Mouse (Mus musculus) intestine, embryonic 14.5 days (tissue): Measurements from ENCODE around the gene Krit1. TPM values are rescaled to one million over a fixed set of nuclear protein-coding genes. Genes with fewer than 3 reads are reported as not detected.
"Not testable (repeated sequence)": the region's sequence is repeated elsewhere in the genome, so short reads cannot be mapped to it uniquely, and the experiment has no call there.

Source experiments
- ATAC-seq: fragments of 200-750 bp; cut with Nextera tagmentation; replicated peaks from 2 replicates; pipeline ENCODE4 v1.8.0; 2017; ENCODE audit warnings: low read depth, moderate number of reproducible peaks, moderate TSS enrichment, moderate library complexity; ENCODE audit not compliant: low FRiP score, low TSS enrichment
- DNase-seq: peaks from one replicate; pipeline ENCODE4 v3.0.0-alpha.2; 2018; ENCODE audit warnings: low spot score
- H3K27ac ChIP-seq: fragments of 300-500 bp; sonication (generic); 2 replicates; pipeline ENCODE4 v1.5.1; 2014; ENCODE audit warnings: low read depth, mild to moderate bottlenecking, control low read depth
- H3K27me3 ChIP-seq: fragments of 300-500 bp; sonication (generic); replicated peaks from 2 replicates; pipeline ENCODE4 v1.6.1; 2014; ENCODE audit warnings: low read length, control low read depth; ENCODE audit not compliant: control insufficient read depth, insufficient read depth
- H3K36me3 ChIP-seq: fragments of 300-500 bp; sonication (generic); 2 replicates; pipeline ENCODE4 v1.6.1; 2014; ENCODE audit warnings: low read length, control low read depth; ENCODE audit not compliant: control insufficient read depth, insufficient read depth
- H3K4me1 ChIP-seq: fragments of 300-500 bp; sonication (generic); replicated peaks from 2 replicates; pipeline ENCODE4 v1.6.1; 2014; ENCODE audit warnings: low read length, control low read depth, mixed read lengths; ENCODE audit not compliant: control insufficient read depth, insufficient read depth
- H3K4me2 ChIP-seq: fragments of 300-500 bp; sonication (generic); 2 replicates; pipeline ENCODE4 v1.6.1; 2014; ENCODE audit warnings: low read length
- H3K4me3 ChIP-seq: fragments of 300-500 bp; sonication (generic); 2 replicates; pipeline ENCODE4 v1.5.1; 2014; ENCODE audit warnings: low read depth, low read length, control low read depth, mixed read lengths
- H3K9ac ChIP-seq: fragments of 300-500 bp; sonication (generic); 2 replicates; pipeline ENCODE4 v1.6.1; 2014; ENCODE audit warnings: mild to moderate bottlenecking, low read length
- H3K9me3 ChIP-seq: fragments of 300-500 bp; sonication (generic); 2 replicates; pipeline ENCODE4 v1.6.1; 2016; ENCODE audit warnings: low read length, control low read depth; ENCODE audit not compliant: control insufficient read depth
- WGBS: fragments of 180-500 bp; shearing (Covaris S2); extraction: QIAGEN DNeasy Blood & Tissue Kit; methylation state at CpG from one replicate; pipeline ENCODE4 v1.1.7; 2014; 5-methylcytosine and 5-hydroxymethylcytosine counted together
- polyA plus RNA-seq: library from polyadenylated mRNA; unstranded; fragments of >200 nt; fragmentation: Nextera tagmentation; extraction: Ambion mirVana; gene quantifications from 2 replicates; pipeline ENCODE4 v1.2.1, GENCODE M21; 2014

Gene Krit1
- polyA plus RNA-seq, 1 experiment from 2014 or later: 37.9 TPM

DNA sequence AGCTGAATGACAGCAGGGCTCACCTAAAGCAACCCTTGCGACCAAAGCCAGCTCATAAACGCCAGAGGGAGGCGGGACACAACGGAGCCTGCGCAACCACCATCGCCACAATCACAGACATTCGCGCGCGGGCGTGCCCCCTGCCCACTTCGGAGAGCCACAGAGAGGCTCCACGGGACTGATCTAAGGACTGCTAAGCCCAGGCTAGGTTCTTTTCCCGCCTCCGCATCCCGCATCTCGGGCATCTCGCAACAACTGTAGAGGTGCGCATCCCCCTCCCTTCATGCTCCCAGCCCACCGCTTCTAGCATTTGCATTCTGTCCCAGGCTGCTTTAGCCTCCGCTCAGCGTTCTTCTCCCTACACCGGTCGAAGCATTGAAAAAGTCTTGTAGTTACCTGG lies 42.0 kb downstream of the Krit1 start, which contains the start of gene Lrrd1:
Gene Lrrd1 (plus strand): TSS at position 148 of the 400 bp plus-strand sequence.
- H3K9ac ChIP-seq: no peak within 1 kb of the TSS; the same call in 1 of the 2 replicates
- 6% methylated on average over 24 of the region's 24 CpGs for WGBS
- no peaks in the 10 kb centered on the region for H3K27me3 ChIP-seq

DNA sequence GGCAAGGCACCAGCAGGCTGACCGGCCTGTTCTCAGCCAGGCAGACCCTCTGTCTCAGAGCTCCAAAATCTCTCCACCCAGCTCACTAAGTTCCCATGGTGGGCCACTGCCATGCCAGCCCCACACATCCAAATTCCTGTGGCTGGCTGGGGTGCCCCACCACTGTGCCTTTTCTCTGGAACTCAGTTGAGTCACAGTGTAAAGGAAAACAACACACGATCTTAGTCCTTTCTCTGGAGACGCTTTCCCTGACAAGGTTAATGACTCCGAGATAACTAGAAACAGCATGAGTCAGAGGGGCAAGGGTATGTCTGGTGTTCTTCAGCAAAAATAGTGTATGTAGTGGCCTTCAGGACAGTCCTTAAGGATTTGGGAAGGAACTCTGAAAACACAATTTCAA lies 67.2 kb downstream of the Krit1 start:
- no peaks in the 10 kb centered on the region for H3K9me3 ChIP-seq
- ATAC-seq: no peak
- no peaks in the 10 kb centered on the region for H3K4me1 ChIP-seq
- no peaks in the 10 kb centered on the region for H3K27me3 ChIP-seq
- H3K4me3 ChIP-seq: no peak overlapping the region
- 67% methylated on average over 4 of the region's 4 CpGs for WGBS
- no peak for DNase-seq
- H3K4me2 ChIP-seq: no peak overlapping the region
- no peaks in the 10 kb centered on the region for H3K36me3 ChIP-seq
- H3K27ac ChIP-seq: no peak overlapping the region
- H3K9ac ChIP-seq: no peak overlapping the region

More for the DNA sequence above, 42.0 kb downstream of the Krit1 start, which contains the start of gene Lrrd1:
- H3K9me3 ChIP-seq: no peaks in the 10 kb centered on the region
- ATAC-seq: no peak
- no peak for DNase-seq
- H3K27ac ChIP-seq: no peak within 1 kb of the TSS
- H3K4me2 ChIP-seq: peak within 1 kb of the TSS; percentile 61
- peaks cover 10% of the 10 kb centered on the region; the same call in 1 of the 2 replicates for H3K36me3 ChIP-seq
- H3K4me3 ChIP-seq: peak within 1 kb of the TSS; percentile 29
- H3K4me1 ChIP-seq: no peaks in the 10 kb centered on the region

DNA sequence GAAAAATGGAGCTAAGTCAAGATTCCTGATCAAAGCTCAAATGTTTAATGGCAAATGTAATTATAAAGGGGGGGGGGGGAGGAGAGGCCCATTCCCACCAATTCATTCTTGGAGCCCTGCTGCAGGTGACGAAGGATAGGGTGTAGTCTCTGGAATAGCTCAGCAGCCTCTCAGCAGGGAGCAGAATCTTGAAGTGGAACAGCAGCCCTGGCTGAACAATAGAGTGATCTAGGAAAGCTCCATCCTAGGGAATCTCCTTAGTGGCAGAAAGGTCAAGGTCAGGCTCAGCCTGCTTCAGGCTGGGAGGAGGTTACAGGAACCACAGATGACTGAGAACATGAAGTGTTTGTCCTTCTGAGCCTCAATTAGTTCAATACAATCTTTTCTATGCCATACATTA lies 69.4 kb downstream of the Krit1 start:
- no peak overlapping the region for H3K9ac ChIP-seq
- ATAC-seq (no peak), DNase-seq (no peak)
- H3K27ac ChIP-seq: no peak overlapping the region
- H3K4me3 ChIP-seq: no peak overlapping the region
- H3K4me1 ChIP-seq: no peaks in the 10 kb centered on the region
- 65% methylated on average over 1 of the region's 1 CpGs for WGBS
- H3K27me3 ChIP-seq: no peaks in the 10 kb centered on the region
- no peak overlapping the region for H3K4me2 ChIP-seq
- H3K36me3 ChIP-seq: no peaks in the 10 kb centered on the region
- no peaks in the 10 kb centered on the region for H3K9me3 ChIP-seq

DNA sequence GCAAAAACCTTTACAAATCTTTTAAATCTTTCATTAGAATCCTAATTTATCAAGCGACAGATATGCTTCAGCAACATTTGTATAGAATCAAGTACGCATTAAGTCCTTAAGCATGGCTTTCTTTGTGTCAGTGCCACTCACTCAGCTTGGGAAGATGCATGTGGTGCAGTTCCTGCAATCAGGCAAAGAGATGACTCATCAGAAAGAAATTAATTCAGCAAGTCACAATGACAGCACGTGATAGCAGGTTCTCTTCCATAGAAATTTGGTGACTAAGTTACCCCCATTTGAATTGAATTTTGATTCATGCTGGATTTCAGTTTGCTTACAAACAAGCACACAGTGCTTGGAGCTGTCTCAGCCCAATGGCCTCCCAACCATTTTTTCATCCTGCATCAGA lies 70.5 kb downstream of the Krit1 start:
- no peak for ATAC-seq
- no peaks in the 10 kb centered on the region for H3K27me3 ChIP-seq

DNA sequence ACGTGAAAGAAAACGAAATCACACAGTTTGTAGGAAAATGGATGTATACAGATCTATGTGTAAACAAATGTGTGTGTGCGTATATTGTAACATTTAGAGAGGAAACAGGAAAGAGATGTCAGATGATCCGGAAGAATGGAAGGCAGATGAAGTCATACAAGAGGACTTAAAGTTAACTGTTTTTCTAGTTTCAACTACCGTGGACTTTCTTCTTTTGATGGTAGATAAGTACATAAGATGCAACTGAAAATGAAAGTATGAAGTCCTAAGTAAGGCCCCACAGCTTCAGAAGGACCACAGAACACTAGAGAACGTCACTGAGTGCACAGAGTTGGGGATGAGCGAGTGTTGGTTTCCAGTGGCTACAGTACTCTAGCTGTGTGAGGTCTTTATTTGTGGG lies 83.9 kb downstream of the Krit1 start:
- H3K9ac ChIP-seq, H3K4me2 ChIP-seq, H3K27me3 ChIP-seq, H3K36me3 ChIP-seq, ATAC-seq, H3K27ac ChIP-seq, H3K9me3 ChIP-seq, H3K4me1 ChIP-seq, DNase-seq, H3K4me3 ChIP-seq: not testable (repeated sequence)
- 81% methylated on average over 7 of the region's 7 CpGs for WGBS

More for the DNA sequence above, 70.5 kb downstream of the Krit1 start:
- Histone ChIP-seq H3K9ac (no peak overlapping the region), H3K4me3 (no peak overlapping the region), H3K4me2 (no peak overlapping the region), H3K4me1 (no peaks in the 10 kb centered on the region), H3K9me3 (no peaks in the 10 kb centered on the region), H3K27ac (no peak overlapping the region), H3K36me3 (no peaks in the 10 kb centered on the region)
- WGBS: 84% methylated on average over 3 of the region's 3 CpGs
- DNase-seq: no peak

DNA sequence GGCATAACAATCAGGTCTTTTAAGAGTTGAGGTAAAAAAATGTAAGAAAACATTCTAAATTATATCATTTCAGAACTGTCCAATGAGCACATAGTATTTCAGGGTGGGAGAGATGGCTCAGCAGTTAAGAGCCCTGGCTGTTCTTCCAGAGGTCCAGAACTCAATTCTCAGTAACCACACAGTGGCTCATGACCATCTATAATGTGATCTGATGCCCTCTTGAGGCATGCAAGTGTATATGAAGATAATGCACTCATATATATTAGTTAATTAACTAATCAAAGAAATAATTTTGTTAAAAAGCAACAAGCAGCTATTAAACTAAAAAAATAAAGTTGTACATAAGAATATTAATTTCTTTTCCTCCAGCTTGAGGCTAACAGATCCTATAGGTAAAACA lies 86.2 kb downstream of the Krit1 start:
- H3K36me3 ChIP-seq: no peaks in the 10 kb centered on the region
- H3K27me3 ChIP-seq: no peaks in the 10 kb centered on the region
- no peak overlapping the region for H3K4me2 ChIP-seq
- no peaks in the 10 kb centered on the region for H3K4me1 ChIP-seq
- H3K27ac ChIP-seq: no peak overlapping the region
- ATAC-seq: no peak
- H3K9ac ChIP-seq: no peak overlapping the region
- H3K9me3 ChIP-seq: no peaks in the 10 kb centered on the region
- DNase-seq: no peak
- no peak overlapping the region for H3K4me3 ChIP-seq

DNA sequence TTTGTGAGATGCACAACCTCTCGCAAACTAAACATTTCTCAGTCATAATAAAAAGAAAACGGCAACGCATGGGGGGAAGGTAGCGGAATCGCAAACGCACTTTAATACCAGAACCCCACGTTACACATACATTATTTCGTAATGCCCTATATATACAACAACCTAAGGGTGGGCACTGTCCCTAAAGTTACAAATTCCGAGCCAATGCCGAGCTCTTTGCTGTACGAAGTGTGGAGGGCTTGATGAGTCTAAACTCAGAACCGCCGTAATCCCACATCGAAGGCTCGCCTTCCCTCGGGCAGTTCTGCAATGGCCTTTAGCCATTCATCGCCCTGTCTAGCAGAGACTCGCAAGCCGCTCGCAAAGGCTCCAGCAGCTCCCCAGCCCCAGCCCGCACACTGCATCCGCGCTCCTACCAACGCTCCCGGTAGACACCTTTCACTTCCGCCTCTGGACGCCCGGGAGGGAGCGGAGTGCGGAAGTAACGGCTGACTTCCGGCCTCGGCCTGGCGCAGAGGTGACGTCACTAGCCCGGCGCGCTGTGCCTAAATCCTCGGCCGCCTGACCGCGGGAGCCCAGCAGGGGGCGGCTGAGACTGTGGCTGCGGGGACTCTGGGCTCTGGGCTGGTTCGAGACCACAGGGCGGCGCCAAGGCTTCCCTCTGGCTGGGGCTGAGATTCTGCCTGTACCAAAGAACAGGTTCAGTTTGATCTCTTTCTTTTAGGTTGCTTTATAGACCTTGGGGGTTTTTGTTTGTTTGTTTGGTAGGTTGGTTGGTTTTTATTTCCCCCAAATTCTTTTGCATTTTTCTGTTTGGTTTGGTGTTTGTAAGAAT lies 90.7 kb downstream of the Krit1 start, which contains the start of gene Mterf1a:
Gene Mterf1a (minus strand): TSS at position 475 of the 835 bp plus-strand sequence.
- H3K27me3 ChIP-seq, DNase-seq, H3K9me3 ChIP-seq, H3K27ac ChIP-seq, H3K4me1 ChIP-seq, H3K36me3 ChIP-seq: not testable (repeated sequence)
- WGBS: 3% methylated on average over 5 of the region's 47 CpGs
- H3K4me3 ChIP-seq: peak within 1 kb of the TSS; percentile 49
- H3K9ac ChIP-seq: peak within 1 kb of the TSS; percentile 46
- ATAC-seq: peak; percentile 100
- peak within 1 kb of the TSS; percentile 63 for H3K4me2 ChIP-seq

DNA sequence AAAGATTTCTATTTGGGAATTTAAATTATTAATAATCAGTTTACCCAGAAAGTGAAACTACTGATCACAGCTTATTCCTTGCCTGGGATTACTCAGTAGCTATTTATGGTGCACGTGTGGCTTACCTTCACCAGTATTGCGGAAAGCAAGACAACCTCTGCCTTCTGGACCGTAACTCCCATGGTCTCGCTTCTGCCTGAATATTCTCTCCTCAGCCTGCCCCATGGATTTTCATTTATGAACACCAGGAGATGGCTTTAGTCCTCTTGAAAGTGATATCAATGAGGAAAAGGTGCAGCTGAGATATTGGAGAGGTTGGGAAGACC lies 91.3 kb downstream of the Krit1 start:
- not testable (repeated sequence) for H3K36me3 ChIP-seq, H3K9ac ChIP-seq, H3K4me1 ChIP-seq, H3K27me3 ChIP-seq, H3K27ac ChIP-seq, ATAC-seq, H3K9me3 ChIP-seq
- peak; percentile 52 for DNase-seq
- Histone ChIP-seq H3K4me3 (peak overlapping the region; percentile 10; the same call in 1 of the 2 replicates), H3K4me2 (peak overlapping the region; percentile 6; the same call in 1 of the 2 replicates)
- WGBS: 91% methylated on average over 4 of the region's 4 CpGs
